In the genomic region with DNA sequence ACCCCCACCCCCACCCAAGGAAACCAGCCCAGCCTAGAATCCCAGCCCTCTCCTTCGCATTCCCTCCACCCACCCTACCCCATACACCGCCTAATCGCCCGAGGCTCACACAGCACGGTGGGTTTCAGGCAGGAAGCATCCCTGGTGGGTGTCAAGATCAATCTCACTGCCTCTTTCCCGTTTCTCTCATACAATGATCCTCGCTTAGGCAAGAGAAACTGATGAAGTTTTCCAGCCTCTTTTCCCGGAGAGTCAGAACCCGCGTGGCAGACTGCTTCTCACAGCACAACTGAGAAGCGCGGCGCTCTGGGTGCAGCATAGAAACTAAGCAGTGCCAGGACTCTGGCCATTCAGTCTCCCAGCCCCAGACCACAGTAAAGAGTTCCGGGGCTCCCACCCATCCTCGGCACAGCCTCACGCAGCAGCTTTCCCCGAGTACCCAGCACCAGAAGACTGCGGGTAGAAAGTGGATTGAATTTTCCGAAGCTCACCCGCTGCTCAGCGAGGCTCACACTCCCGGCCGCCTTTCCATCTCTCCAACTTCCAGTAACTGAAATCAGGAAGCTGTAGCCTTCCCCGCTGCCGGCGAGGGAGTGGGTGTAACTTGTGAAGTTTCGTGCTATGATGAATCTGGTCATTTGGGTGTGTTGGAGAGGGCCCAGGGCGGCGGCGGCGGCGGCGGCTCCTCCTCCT, we compare ENCODE assay signal across 8 mouse cellular contexts.
DNase-seq lines count a peak whose midpoint lies in the region; ATAC-seq and TF ChIP-seq lines count a peak whose summit lies in the region.

No protein-coding gene starts in this region.

- no peaks in the 10 kb centered on the region for H3K79me2 ChIP-seq in liver, adult 2 months (ENCODE audit: control insufficient read depth, insufficient read depth, low read length)

- under 1% methylated on average over 26 of the region's 33 CpGs for WGBS in embryonic facial prominence, embryonic 14.5 days
- under 1% methylated on average over 33 of the region's 33 CpGs for WGBS in heart, embryonic 10.5 days
- WGBS in kidney, embryonic 15.5 days = 0% methylated on average over 33 of the region's 33 CpGs
- 3% methylated on average over 33 of the region's 33 CpGs for WGBS in liver, adult 2 months

- peak; percentile 77 for DNase-seq in 3T3-L1 (ENCODE audit: low read depth, low spot score)
- peak; percentile 55 for DNase-seq in adrenal gland, postnatal 10 days
- DNase-seq in embryonic facial prominence, embryonic 14.5 days (ENCODE audit: low spot score) = peak; percentile 87
- DNase-seq in heart, embryonic 10.5 days (ENCODE audit: low spot score) = no peak
- DNase-seq in liver, adult 2 months (ENCODE audit: extremely low read depth, low read depth, low spot score) = no peak
- peak; percentile 34 for DNase-seq in testis, postnatal 14 days (ENCODE audit: low spot score)

- H3K27ac ChIP-seq in embryonic facial prominence, embryonic 14.5 days (replicated peaks; ENCODE audit: low read depth, low read length) = peak overlapping the region; percentile 80
- H3K27ac ChIP-seq in heart, embryonic 10.5 days = peak overlapping the region; percentile 72
- H3K27ac ChIP-seq in kidney, embryonic 15.5 days = peak overlapping the region; percentile 76
- H3K27ac ChIP-seq in liver, adult 2 months (replicated peaks; ENCODE audit: insufficient read depth, low read depth, low read length) = no peak overlapping the region

- H3K9ac ChIP-seq in embryonic facial prominence, embryonic 14.5 days (ENCODE audit: low read depth, low read length) = peak overlapping the region; percentile 68
- H3K9ac ChIP-seq in kidney, embryonic 15.5 days = peak overlapping the region; percentile 52
- H3K9ac ChIP-seq in liver, adult 2 months (ENCODE audit: low read depth, low read length) = no peak overlapping the region

- ATAC-seq in embryonic facial prominence, embryonic 14.5 days (ENCODE audit: low read depth) = peak; percentile 80
- ATAC-seq in kidney, embryonic 15.5 days (replicated peaks; ENCODE audit: low FRiP score) = peak; percentile 73
- peak; percentile 44; the same call in 1 of the 2 replicates for ATAC-seq in monocyte, adult 5-6 weeks (replicated peaks; ENCODE audit: insufficient number of reproducible peaks, low FRiP score, low TSS enrichment, poor library complexity, severe bottlenecking)

- peak overlapping the region; percentile 51 for H3K4me3 ChIP-seq in embryonic facial prominence, embryonic 14.5 days (ENCODE audit: low read depth, low read length)
- H3K4me3 ChIP-seq in heart, embryonic 10.5 days = peak overlapping the region; percentile 62
- peak overlapping the region; percentile 50 for H3K4me3 ChIP-seq in kidney, embryonic 15.5 days (replicated peaks)
- H3K4me3 ChIP-seq in liver, adult 2 months (ENCODE audit: insufficient read depth, low read depth, low read length) = peak overlapping the region; percentile 43; the same call in 1 of the 2 replicates

- 0 out of 2 replicates have a peak, but pooled peaks cover 2% of the 10 kb centered on the region for H3K9me3 ChIP-seq in embryonic facial prominence, embryonic 14.5 days (ENCODE audit: control insufficient read depth, low read length)
- H3K9me3 ChIP-seq in heart, embryonic 10.5 days = no peaks in the 10 kb centered on the region
- H3K9me3 ChIP-seq in kidney, embryonic 15.5 days (replicated peaks) = no peaks in the 10 kb centered on the region

- no peak for TF ChIP-seq CTCF in liver, adult 2 months (IDR thresholded peaks at IDR 0.05; ENCODE audit: low read depth, low read length)

- no peak for TF ChIP-seq POLR2A in liver, adult 2 months (IDR thresholded peaks at IDR 0.05; ENCODE audit: extremely low read depth, insufficient read depth, low read length)

- peaks cover 34% of the 10 kb centered on the region for H3K4me1 ChIP-seq in embryonic facial prominence, embryonic 14.5 days (ENCODE audit: control insufficient read depth, insufficient read depth, low read length)
- H3K4me1 ChIP-seq in heart, embryonic 10.5 days = peaks cover 23% of the 10 kb centered on the region
- H3K4me1 ChIP-seq in kidney, embryonic 15.5 days = peaks cover 41% of the 10 kb centered on the region
- H3K4me1 ChIP-seq in liver, adult 2 months (ENCODE audit: control insufficient read depth, insufficient read depth, low read length) = no peaks in the 10 kb centered on the region; the same call in 1 of the 2 replicates

- H3K4me2 ChIP-seq in embryonic facial prominence, embryonic 14.5 days (ENCODE audit: low read depth, low read length) = peak overlapping the region; percentile 72
- H3K4me2 ChIP-seq in kidney, embryonic 15.5 days = peak overlapping the region; percentile 90

- no peaks in the 10 kb centered on the region for H3K36me3 ChIP-seq in embryonic facial prominence, embryonic 14.5 days (ENCODE audit: control insufficient read depth, insufficient read depth, low read length)
- H3K36me3 ChIP-seq in heart, embryonic 10.5 days = 0 out of 2 replicates have a peak, but pooled peaks cover 3% of the 10 kb centered on the region
- no peaks in the 10 kb centered on the region for H3K36me3 ChIP-seq in kidney, embryonic 15.5 days
- H3K36me3 ChIP-seq in liver, adult 2 months (ENCODE audit: control insufficient read depth, insufficient read depth, low read length) = no peaks in the 10 kb centered on the region

- H3K27me3 ChIP-seq in embryonic facial prominence, embryonic 14.5 days (replicated peaks; ENCODE audit: control insufficient read depth, insufficient read depth, low read length) = no peaks in the 10 kb centered on the region
- peaks cover 7% of the 10 kb centered on the region; the same call in 1 of the 2 replicates for H3K27me3 ChIP-seq in heart, embryonic 10.5 days (ENCODE audit: insufficient read depth, poor library complexity, severe bottlenecking)
- H3K27me3 ChIP-seq in kidney, embryonic 15.5 days = no peaks in the 10 kb centered on the region
- H3K27me3 ChIP-seq in liver, adult 2 months (ENCODE audit: control insufficient read depth, insufficient read depth, low read length) = peaks cover 7% of the 10 kb centered on the region; the same call in 1 of the 2 replicates

Comparison
In these comparisons a context has a peak if more than half of its experiments do, and no peak if none do; other contexts are left out.
1. DNase-seq: peak in 3T3-L1 (single experiment), adrenal gland, postnatal 10 days (single experiment), embryonic facial prominence, embryonic 14.5 days (single experiment) and testis, postnatal 14 days (single experiment); none in heart, embryonic 10.5 days (single experiment) and liver, adult 2 months (single experiment).
2. Peak in every context shown above with its lines, with median percentiles within 50 percentile points of each other: ATAC-seq and H3K4me3 ChIP-seq.